Mouse (Mus musculus): ENCODE measurements around the gene Limk1. TPM values are rescaled to one million over a fixed set of nuclear protein-coding genes. Genes with fewer than 3 reads are reported as not detected.
A peak's percentile ranks its signal among the peaks of the same experiment; 100 is the strongest.

Gene Limk1
- polyA plus RNA-seq, 1 experiment = 17.9 TPM

GRCm38 (mm10) chr5:134614296-134614695 lies 74.1 kb downstream of the Limk1 start:
- H3K27ac ChIP-seq (ENCODE audit: insufficient read depth, low read length) = no peak overlapping the region
- no peaks in the 10 kb centered on the region for H3K27me3 ChIP-seq (ENCODE audit: control insufficient read depth, insufficient read depth, low read length, poor library complexity, severe bottlenecking)
- no peaks in the 10 kb centered on the region for H3K4me1 ChIP-seq (ENCODE audit: control insufficient read depth, insufficient read depth, low read length)
- no peak overlapping the region for H3K9ac ChIP-seq (ENCODE audit: low read depth, poor library complexity, severe bottlenecking)
- TF ChIP-seq CTCF (IDR thresholded peaks at IDR 0.05; ENCODE audit: low read depth, low read length) = no peak
- no peak for TF ChIP-seq EP300 (IDR thresholded peaks at IDR 0.05; ENCODE audit: insufficient read depth, low read depth, low read length)
- no peak for TF ChIP-seq POLR2A (IDR thresholded peaks at IDR 0.05; ENCODE audit: insufficient read depth, low read length)
- H3K9me3 ChIP-seq (replicated peaks; ENCODE audit: control insufficient read depth, insufficient read depth, low read length, poor library complexity, severe bottlenecking) = no peaks in the 10 kb centered on the region
- no peak overlapping the region for H3K4me3 ChIP-seq (ENCODE audit: low read depth, low read length)
- peaks cover under 1% of the 10 kb centered on the region; the same call in 1 of the 2 replicates for H3K36me3 ChIP-seq (ENCODE audit: control insufficient read depth, insufficient read depth, low read length, poor library complexity, severe bottlenecking)

- Histone ChIP-seq H3K9me3 (replicated peaks; ENCODE audit: control insufficient read depth, insufficient read depth, low read length, poor library complexity, severe bottlenecking) (no peaks in the 10 kb centered on the region), H3K4me3 (ENCODE audit: low read depth, low read length) (no peak overlapping the region), H3K9ac (ENCODE audit: low read depth, poor library complexity, severe bottlenecking) (no peak overlapping the region), H3K27me3 (ENCODE audit: control insufficient read depth, insufficient read depth, low read length, poor library complexity, severe bottlenecking) (no peaks in the 10 kb centered on the region), H3K4me1 (ENCODE audit: control insufficient read depth, insufficient read depth, low read length) (no peaks in the 10 kb centered on the region), H3K36me3 (ENCODE audit: control insufficient read depth, insufficient read depth, low read length, poor library complexity, severe bottlenecking) (no peaks in the 10 kb centered on the region), H3K27ac (ENCODE audit: insufficient read depth, low read length) (no peak overlapping the region)
- no peak for TF ChIP-seq POLR2A (IDR thresholded peaks at IDR 0.05; ENCODE audit: insufficient read depth, low read length)
Measured at GRCm38 (mm10) chr5:134613727-134614126, 74.7 kb downstream of the Limk1 start.

GRCm38 (mm10) chr5:134611810-134612521 lies 76.4 kb downstream of the Limk1 start:
- Histone ChIP-seq H3K36me3 (ENCODE audit: control insufficient read depth, insufficient read depth, low read length, poor library complexity, severe bottlenecking) (no peaks in the 10 kb centered on the region), H3K27ac (ENCODE audit: insufficient read depth, low read length) (no peak overlapping the region)
- TF ChIP-seq POLR2A (IDR thresholded peaks at IDR 0.05; ENCODE audit: insufficient read depth, low read length) = no peak
- TF ChIP-seq EP300 (IDR thresholded peaks at IDR 0.05; ENCODE audit: insufficient read depth, low read depth, low read length) = no peak
- no peak for TF ChIP-seq CTCF (IDR thresholded peaks at IDR 0.05; ENCODE audit: low read depth, low read length)

GRCm38 (mm10) chr5:134609916-134610643 lies 78.3 kb downstream of the Limk1 start:
- Histone ChIP-seq H3K27ac (ENCODE audit: insufficient read depth, low read length) (no peak overlapping the region), H3K9me3 (replicated peaks; ENCODE audit: control insufficient read depth, insufficient read depth, low read length, poor library complexity, severe bottlenecking) (no peaks in the 10 kb centered on the region), H3K4me3 (ENCODE audit: low read depth, low read length) (no peak overlapping the region), H3K9ac (ENCODE audit: low read depth, poor library complexity, severe bottlenecking) (no peak overlapping the region), H3K36me3 (ENCODE audit: control insufficient read depth, insufficient read depth, low read length, poor library complexity, severe bottlenecking) (no peaks in the 10 kb centered on the region), H3K4me1 (ENCODE audit: control insufficient read depth, insufficient read depth, low read length) (no peaks in the 10 kb centered on the region), H3K27me3 (ENCODE audit: control insufficient read depth, insufficient read depth, low read length, poor library complexity, severe bottlenecking) (no peaks in the 10 kb centered on the region)
- TF ChIP-seq POLR2A (IDR thresholded peaks at IDR 0.05; ENCODE audit: insufficient read depth, low read length) (no peak), CTCF (IDR thresholded peaks at IDR 0.05; ENCODE audit: low read depth, low read length) (no peak)

More at GRCm38 (mm10) chr5:134611810-134612521, 76.4 kb downstream of the Limk1 start:
- no peak overlapping the region for H3K4me3 ChIP-seq (ENCODE audit: low read depth, low read length)
- no peaks in the 10 kb centered on the region for H3K9me3 ChIP-seq (replicated peaks; ENCODE audit: control insufficient read depth, insufficient read depth, low read length, poor library complexity, severe bottlenecking)
- H3K27me3 ChIP-seq (ENCODE audit: control insufficient read depth, insufficient read depth, low read length, poor library complexity, severe bottlenecking) = no peaks in the 10 kb centered on the region
- H3K9ac ChIP-seq (ENCODE audit: low read depth, poor library complexity, severe bottlenecking) = no peak overlapping the region
- H3K4me1 ChIP-seq (ENCODE audit: control insufficient read depth, insufficient read depth, low read length) = no peaks in the 10 kb centered on the region

GRCm38 (mm10) chr5:134607121-134607520 lies 81.3 kb downstream of the Limk1 start:
- Histone ChIP-seq H3K4me1 (ENCODE audit: control insufficient read depth, insufficient read depth, low read length) (no peaks in the 10 kb centered on the region), H3K27me3 (ENCODE audit: control insufficient read depth, insufficient read depth, low read length, poor library complexity, severe bottlenecking) (no peaks in the 10 kb centered on the region), H3K36me3 (ENCODE audit: control insufficient read depth, insufficient read depth, low read length, poor library complexity, severe bottlenecking) (no peaks in the 10 kb centered on the region), H3K4me3 (ENCODE audit: low read depth, low read length) (no peak overlapping the region), H3K9ac (ENCODE audit: low read depth, poor library complexity, severe bottlenecking) (no peak overlapping the region), H3K27ac (ENCODE audit: insufficient read depth, low read length) (no peak overlapping the region), H3K9me3 (replicated peaks; ENCODE audit: control insufficient read depth, insufficient read depth, low read length, poor library complexity, severe bottlenecking) (no peaks in the 10 kb centered on the region)
- no peak for TF ChIP-seq CTCF (IDR thresholded peaks at IDR 0.05; ENCODE audit: low read depth, low read length)

GRCm38 (mm10) chr5:134606314-134606713 lies 82.1 kb downstream of the Limk1 start:
- H3K27me3 ChIP-seq (ENCODE audit: control insufficient read depth, insufficient read depth, low read length, poor library complexity, severe bottlenecking) = no peaks in the 10 kb centered on the region
- TF ChIP-seq CTCF (IDR thresholded peaks at IDR 0.05; ENCODE audit: low read depth, low read length) (peak; percentile 61), POLR2A (IDR thresholded peaks at IDR 0.05; ENCODE audit: insufficient read depth, low read length) (no peak)
- H3K4me1 ChIP-seq (ENCODE audit: control insufficient read depth, insufficient read depth, low read length) = no peaks in the 10 kb centered on the region
- no peaks in the 10 kb centered on the region for H3K9me3 ChIP-seq (replicated peaks; ENCODE audit: control insufficient read depth, insufficient read depth, low read length, poor library complexity, severe bottlenecking)
- H3K36me3 ChIP-seq (ENCODE audit: control insufficient read depth, insufficient read depth, low read length, poor library complexity, severe bottlenecking) = no peaks in the 10 kb centered on the region
- H3K9ac ChIP-seq (ENCODE audit: low read depth, poor library complexity, severe bottlenecking) = no peak overlapping the region
- no peak overlapping the region for H3K27ac ChIP-seq (ENCODE audit: insufficient read depth, low read length)
- H3K4me3 ChIP-seq (ENCODE audit: low read depth, low read length) = no peak overlapping the region

Other genes with a start within 250 kb of the Limk1 start
- 91.5 and 94.2 TPM in 2 replicates for gene Gtf2ird1, start 231.9 kb downstream of the Limk1 start, polyA plus RNA-seq (2011; ENCODE audit: insufficient read depth, insufficient read length, low read depth, missing spikeins)
- gene Clip2, start 136.2 kb downstream of the Limk1 start, polyA plus RNA-seq (2011; ENCODE audit: insufficient read depth, insufficient read length, low read depth, missing spikeins) = 5.4 and 5.6 TPM in 2 replicates
- gene Syna, start 128.4 kb downstream of the Limk1 start, polyA plus RNA-seq (2011; ENCODE audit: insufficient read depth, insufficient read length, low read depth, missing spikeins) = 0.33 and 0.69 TPM in 2 replicates
- gene Rfc2, start 107.2 kb downstream of the Limk1 start, polyA plus RNA-seq (2011; ENCODE audit: insufficient read depth, insufficient read length, low read depth, missing spikeins) = 121 and 122 TPM in 2 replicates
- 2.2 and 2.6 TPM in 2 replicates for gene Lat2, start 73.6 kb downstream of the Limk1 start, polyA plus RNA-seq (2011; ENCODE audit: insufficient read depth, insufficient read length, low read depth, missing spikeins)
- 304 and 309 TPM in 2 replicates for gene Eif4h, start 49.1 kb downstream of the Limk1 start, polyA plus RNA-seq (2011; ENCODE audit: insufficient read depth, insufficient read length, low read depth, missing spikeins)
- 1.9 and 2.2 TPM in 2 replicates for gene Eln, start 58.7 kb upstream of the Limk1 start, polyA plus RNA-seq (2011; ENCODE audit: insufficient read depth, insufficient read length, low read depth, missing spikeins)
- gene Tmem270, start 218.1 kb upstream of the Limk1 start, polyA plus RNA-seq (2011; ENCODE audit: insufficient read depth, insufficient read length, low read depth, missing spikeins) = not detected in 2 replicates
- gene Cldn13, start 226.9 kb upstream of the Limk1 start, polyA plus RNA-seq (2011; ENCODE audit: insufficient read depth, insufficient read length, low read depth, missing spikeins) = not detected in 2 replicates
- gene Mettl27, start 243.8 kb upstream of the Limk1 start, polyA plus RNA-seq (2011; ENCODE audit: insufficient read depth, insufficient read length, low read depth, missing spikeins) = 36.3 and 37.5 TPM in 2 replicates

All from ES-Bruce4 (cell line).